Mouse (Mus musculus) heart, postnatal 0 days (tissue): ENCODE data around the gene Phf21a.

Source experiments
- CTCF ChIP-seq: IDR thresholded peaks from 2 replicates; pipeline ENCODE4 v1.5.1; 2016; ENCODE audit warnings: antibody characterized with exemption, control low read depth, low read depth
- EP300 ChIP-seq: IDR thresholded peaks from 2 replicates; pipeline ENCODE4 v1.6.1; 2016; ENCODE audit warnings: antibody characterized with exemption, low read depth

DNA sequence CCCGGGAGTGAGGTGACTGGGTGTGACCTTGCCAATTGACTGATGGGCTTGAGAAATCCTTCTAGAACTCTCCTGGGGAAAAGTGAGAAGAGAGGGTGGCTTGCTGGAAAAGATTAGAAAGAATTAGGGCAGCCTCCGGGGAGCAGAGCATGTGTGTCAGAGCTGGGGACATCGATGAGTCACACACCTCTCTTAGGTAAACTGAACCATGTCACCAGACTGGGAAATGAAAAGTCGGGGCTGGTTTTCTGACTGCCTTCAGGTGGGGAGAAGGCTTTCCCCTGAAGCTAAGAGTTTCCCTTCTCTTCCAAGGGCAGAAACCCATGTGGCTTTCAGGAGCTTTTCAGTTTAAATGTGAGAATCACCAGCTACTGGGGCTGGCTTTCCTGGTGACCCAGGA lies 5.9 kb upstream of the Phf21a start:
- TF ChIP-seq CTCF (no peak), EP300 (no peak)
